Mouse (Mus musculus): Measurements from ENCODE around the gene Dpp9. TPM values are rescaled to one million over a fixed set of nuclear protein-coding genes. Genes with fewer than 3 reads are reported as not detected.
A peak's percentile ranks its signal among the peaks of the same experiment; 100 is the strongest.
"Not testable (repeated sequence)": the region's sequence is repeated elsewhere in the genome, so short reads cannot be mapped to it uniquely, and the experiment has no call there.

Dpp9 gene
- total and polyA plus RNA-seq, 2 experiments from 2014 or later = 19.0 to 31.3 TPM

DNA sequence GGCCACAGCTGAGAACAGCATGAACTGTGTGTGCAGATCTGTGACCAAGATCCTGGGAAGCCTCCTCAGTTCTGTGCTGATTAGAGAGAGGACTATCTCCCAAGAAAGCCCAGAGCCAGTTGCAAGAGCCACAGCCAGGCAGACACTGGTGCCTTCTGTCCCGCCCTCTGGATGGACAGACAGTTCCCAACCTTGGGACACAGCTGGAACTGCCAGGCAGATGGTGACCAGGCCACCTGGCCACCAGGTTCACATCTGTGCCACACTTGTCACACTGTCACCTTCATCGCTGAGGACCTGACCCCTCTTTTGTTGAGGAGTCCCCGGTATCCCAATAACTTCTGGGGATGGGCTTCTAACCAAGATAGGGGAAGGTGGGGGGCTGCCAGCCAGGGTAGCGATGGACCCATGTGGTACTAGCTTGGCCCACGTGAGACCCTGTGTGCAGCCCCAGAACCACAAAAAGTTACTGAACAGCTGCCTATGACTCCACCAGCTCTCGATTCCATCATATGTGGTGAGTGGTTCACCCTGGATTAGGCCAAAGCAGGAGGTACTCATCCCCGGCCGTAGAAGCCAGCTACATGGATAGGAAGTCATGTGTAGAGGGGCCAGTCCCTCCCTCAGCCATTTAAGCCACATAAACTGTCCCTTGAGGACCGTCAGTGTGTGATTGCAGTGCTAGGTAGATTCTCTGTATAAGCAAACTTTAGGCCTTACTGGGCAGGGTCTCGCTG lies 40.8 kb upstream of the Dpp9 start:
- Histone ChIP-seq H3K36me3 (ENCODE audit: insufficient read depth, low read length) (peaks cover 24% of the 10 kb centered on the region), H3K4me1 (ENCODE audit: insufficient read depth, low read length) (no peaks in the 10 kb centered on the region), H3K27me3 (ENCODE audit: insufficient read depth, low read length) (no peaks in the 10 kb centered on the region), H3K4me2 (ENCODE audit: low read depth, low read length) (no peak overlapping the region), H3K4me3 (ENCODE audit: low read length) (no peak overlapping the region), H3K9me3 (ENCODE audit: low read length) (no peaks in the 10 kb centered on the region), H3K27ac (no peak overlapping the region), H3K9ac (replicated peaks; ENCODE audit: low read length) (no peak overlapping the region)
- DNase-seq (ENCODE audit: low spot score) = no peak
- TF ChIP-seq CTCF (IDR thresholded peaks at IDR 0.05; ENCODE audit: low read depth) = no peak
- ATAC-seq = no peak
- WGBS = 89% methylated on average over 10 of the region's 10 CpGs

DNA sequence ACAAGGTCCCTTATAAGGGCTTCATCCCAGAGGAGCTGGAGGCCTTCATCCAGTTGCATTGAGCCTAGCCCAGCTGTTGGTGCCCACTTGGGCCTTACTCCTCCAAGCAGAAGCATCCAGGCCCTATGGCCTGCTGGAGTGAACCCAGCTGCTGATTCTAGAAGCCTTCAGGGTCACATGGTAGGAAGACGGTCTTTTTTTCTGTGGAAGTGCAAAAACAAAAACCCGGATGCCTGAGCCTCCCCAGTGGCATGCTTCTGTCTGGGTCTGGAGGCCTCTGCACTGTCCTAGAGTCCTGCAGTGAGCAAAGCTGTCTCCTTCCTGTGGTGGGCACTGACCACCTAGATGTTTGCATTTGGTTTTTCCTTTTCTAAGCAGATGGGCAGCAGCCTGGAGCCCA lies 40.1 kb upstream of the Dpp9 start:
- H3K4me2 ChIP-seq (ENCODE audit: low read depth, low read length); H3K27ac ChIP-seq: not testable (repeated sequence)
- peaks cover 24% of the 10 kb centered on the region for H3K36me3 ChIP-seq (ENCODE audit: insufficient read depth, low read length)

DNA sequence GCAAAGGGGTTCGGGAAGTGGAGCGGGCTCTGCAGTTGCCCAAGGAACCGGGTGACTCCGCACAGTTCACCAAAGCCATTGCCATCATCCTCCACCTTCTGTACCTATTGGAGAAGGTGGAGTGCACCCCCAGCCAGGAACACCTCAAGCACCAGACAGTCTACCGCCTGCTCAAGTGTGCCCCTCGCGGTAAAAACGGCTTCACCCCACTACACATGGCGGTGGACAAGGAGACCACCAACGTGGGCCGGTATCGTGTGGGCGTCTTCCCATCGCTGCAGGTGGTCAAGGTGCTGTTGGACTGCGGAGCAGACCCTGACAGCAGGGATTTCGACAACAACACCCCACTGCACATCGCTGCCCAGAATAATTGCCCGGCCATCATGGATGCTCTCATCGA lies 39.6 kb upstream of the Dpp9 start:
- peaks cover 24% of the 10 kb centered on the region for H3K36me3 ChIP-seq (ENCODE audit: insufficient read depth, low read length)
- not testable (repeated sequence) for H3K9ac ChIP-seq (replicated peaks; ENCODE audit: low read length); H3K4me3 ChIP-seq (ENCODE audit: low read length)

More for the DNA sequence above, 40.1 kb upstream of the Dpp9 start:
- not testable (repeated sequence) for H3K4me3 ChIP-seq (ENCODE audit: low read length); H3K4me1 ChIP-seq (ENCODE audit: insufficient read depth, low read length); ATAC-seq; H3K9me3 ChIP-seq (ENCODE audit: low read length); DNase-seq (ENCODE audit: low spot score); H3K27me3 ChIP-seq (ENCODE audit: insufficient read depth, low read length); H3K9ac ChIP-seq (replicated peaks; ENCODE audit: low read length)
- WGBS = 74% methylated on average over 2 of the region's 2 CpGs

DNA sequence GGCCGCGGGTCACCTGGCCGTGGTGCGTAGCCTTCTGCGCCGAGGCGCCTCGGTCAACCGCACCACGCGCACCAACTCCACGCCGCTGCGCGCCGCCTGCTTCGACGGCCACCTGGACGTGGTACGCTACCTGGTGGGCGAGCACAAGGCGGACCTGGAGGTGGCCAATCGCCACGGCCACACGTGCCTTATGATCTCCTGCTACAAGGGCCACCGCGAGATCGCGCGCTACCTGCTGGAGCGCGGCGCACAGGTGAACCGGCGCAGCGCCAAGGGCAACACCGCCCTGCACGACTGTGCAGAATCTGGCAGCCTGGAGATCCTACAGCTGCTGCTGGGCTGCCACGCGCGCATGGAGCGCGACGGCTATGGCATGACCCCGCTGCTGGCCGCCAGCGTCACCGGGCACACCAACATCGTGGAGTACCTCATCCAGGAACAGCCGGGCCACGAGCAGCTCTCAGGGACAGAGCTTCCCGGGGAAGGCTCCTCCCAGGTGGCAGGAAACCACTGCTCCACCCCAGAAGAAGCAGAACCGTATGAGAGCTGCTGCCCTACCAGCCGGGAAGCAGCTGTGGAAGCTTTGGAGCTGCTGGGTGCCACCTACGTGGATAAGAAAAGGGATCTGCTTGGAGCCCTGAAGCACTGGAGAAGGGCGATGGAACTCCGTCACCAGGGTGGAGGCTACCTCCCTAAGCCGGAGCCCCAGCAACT lies 38.6 kb upstream of the Dpp9 start:
- no peak for TF ChIP-seq CTCF (IDR thresholded peaks at IDR 0.05; ENCODE audit: low read depth)
- ATAC-seq = peak; percentile 8
- H3K27ac ChIP-seq = peak overlapping the region; percentile 93
- no peaks in the 10 kb centered on the region for H3K4me1 ChIP-seq (ENCODE audit: insufficient read depth, low read length)
- WGBS = 10% methylated on average over 56 of the region's 58 CpGs
- DNase-seq (ENCODE audit: low spot score) = no peak
- H3K9me3 ChIP-seq (ENCODE audit: low read length) = no peaks in the 10 kb centered on the region
- no peaks in the 10 kb centered on the region for H3K27me3 ChIP-seq (ENCODE audit: insufficient read depth, low read length)
- H3K4me2 ChIP-seq (ENCODE audit: low read depth, low read length) = peak overlapping the region; percentile 78
- H3K9ac ChIP-seq (replicated peaks; ENCODE audit: low read length) = peak overlapping the region; percentile 57; the same call in 1 of the 2 replicates
- H3K4me3 ChIP-seq (ENCODE audit: low read length) = peak overlapping the region; percentile 59
- peaks cover 16% of the 10 kb centered on the region for H3K36me3 ChIP-seq (ENCODE audit: insufficient read depth, low read length)

More for the DNA sequence above, 39.6 kb upstream of the Dpp9 start:
- H3K4me2 ChIP-seq (ENCODE audit: low read depth, low read length); DNase-seq (ENCODE audit: low spot score); H3K27ac ChIP-seq; ATAC-seq; H3K4me1 ChIP-seq (ENCODE audit: insufficient read depth, low read length); H3K9me3 ChIP-seq (ENCODE audit: low read length); H3K27me3 ChIP-seq (ENCODE audit: insufficient read depth, low read length): not testable (repeated sequence)
- 95% methylated on average over 19 of the region's 19 CpGs for WGBS

DNA sequence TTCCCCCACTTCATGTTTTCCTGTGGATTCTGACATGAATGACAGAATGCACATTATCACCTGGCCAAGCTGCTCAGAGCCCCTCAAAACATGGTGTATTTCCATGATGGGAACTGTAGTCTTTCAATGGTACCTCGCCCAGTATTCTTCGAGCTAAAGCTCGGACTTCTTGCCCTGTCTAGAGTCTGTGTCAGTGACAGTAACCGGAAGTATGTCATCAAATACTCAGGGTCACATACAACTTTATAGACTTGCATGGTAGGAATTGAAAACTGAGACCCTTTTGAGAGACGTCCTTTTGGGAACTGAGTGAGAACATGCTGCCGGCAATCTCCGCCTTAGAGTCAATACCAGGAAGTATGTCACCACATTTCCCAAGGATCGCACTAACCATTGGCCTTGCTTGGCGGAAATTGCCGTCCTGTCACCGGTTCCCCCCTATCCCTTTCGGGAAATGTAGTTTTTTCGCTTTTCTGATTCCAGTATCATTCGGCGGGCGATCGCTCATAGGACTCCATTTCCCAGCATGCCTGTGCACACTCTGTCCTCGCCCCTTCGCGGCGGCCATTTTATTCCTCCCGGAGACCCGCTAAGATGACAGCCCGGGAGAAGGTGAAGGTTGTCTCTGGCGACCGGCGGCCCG lies 37.7 kb upstream of the Dpp9 start, which contains the start of gene Fem1a:
Gene Fem1a, plus strand, starts transcription at position 572 of the 643 bp plus-strand sequence.
- under 1% methylated on average over 28 of the region's 28 CpGs for WGBS
- peak within 1 kb of the TSS; percentile 93 for H3K27ac ChIP-seq
- no peaks in the 10 kb centered on the region for H3K27me3 ChIP-seq (ENCODE audit: insufficient read depth, low read length)
- no peaks in the 10 kb centered on the region for H3K4me1 ChIP-seq (ENCODE audit: insufficient read depth, low read length)
- DNase-seq (ENCODE audit: low spot score) = peak; percentile 98
- no peaks in the 10 kb centered on the region for H3K9me3 ChIP-seq (ENCODE audit: low read length)
- peak within 1 kb of the TSS; percentile 78 for H3K4me2 ChIP-seq (ENCODE audit: low read depth, low read length)
- TF ChIP-seq CTCF (IDR thresholded peaks at IDR 0.05; ENCODE audit: low read depth) = no peak
- peak; percentile 94 for ATAC-seq
- peaks cover 14% of the 10 kb centered on the region for H3K36me3 ChIP-seq (ENCODE audit: insufficient read depth, low read length)
- H3K4me3 ChIP-seq (ENCODE audit: low read length) = peak within 1 kb of the TSS; percentile 59
- peak within 1 kb of the TSS; percentile 57 for H3K9ac ChIP-seq (replicated peaks; ENCODE audit: low read length)

DNA sequence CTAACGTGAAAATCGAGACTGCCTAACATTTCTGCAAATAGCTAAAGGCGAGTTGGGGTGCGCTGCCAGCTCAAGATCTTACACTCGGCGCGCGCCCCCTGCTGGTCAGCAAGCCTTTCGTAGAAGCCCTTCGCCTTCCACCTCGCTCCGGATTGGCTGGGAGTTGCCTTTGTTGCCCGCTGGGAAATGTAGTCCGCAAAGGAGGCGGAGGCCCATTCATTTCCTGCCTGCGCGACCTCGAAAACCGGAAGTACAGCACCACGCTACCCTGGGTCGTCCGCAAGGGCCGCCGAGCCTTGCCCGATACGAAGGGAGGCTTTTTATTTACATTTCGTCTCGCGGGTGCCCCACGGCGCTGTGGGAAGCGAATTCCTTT lies 37.1 kb upstream of the Dpp9 start:
- Histone ChIP-seq H3K36me3 (ENCODE audit: insufficient read depth, low read length) (peaks cover 10% of the 10 kb centered on the region), H3K9ac (replicated peaks; ENCODE audit: low read length) (peak overlapping the region; percentile 52), H3K4me1 (ENCODE audit: insufficient read depth, low read length) (no peaks in the 10 kb centered on the region), H3K4me2 (ENCODE audit: low read depth, low read length) (peak overlapping the region; percentile 78), H3K27ac (peak overlapping the region; percentile 93), H3K9me3 (ENCODE audit: low read length) (no peaks in the 10 kb centered on the region), H3K27me3 (ENCODE audit: insufficient read depth, low read length) (no peaks in the 10 kb centered on the region), H3K4me3 (ENCODE audit: low read length) (peak overlapping the region; percentile 59)
- DNase-seq (ENCODE audit: low spot score) (peak; percentile 100), ATAC-seq (peak; percentile 90)
- WGBS = under 1% methylated on average over 32 of the region's 32 CpGs
- TF ChIP-seq CTCF (IDR thresholded peaks at IDR 0.05; ENCODE audit: low read depth) = peak; percentile 94

All from hindbrain, postnatal 0 days (tissue).